Mouse (Mus musculus) kidney, adult 2 months (tissue): ENCODE measurements around the gene 4931406P16Rik. TPM values are rescaled to one million over a fixed set of nuclear protein-coding genes. Genes with fewer than 3 reads are reported as not detected.

Experiments used
- DNase-seq: peaks from one replicate; pipeline ENCODE4 v3.0.0; 2021
- H3K27ac ChIP-seq: fragments of 200-500 bp; 2 replicates; pipeline ENCODE4 v1.5.1; 2012; ENCODE audit warnings: low read depth, low read length, control low read depth, inconsistent platforms; ENCODE audit not compliant: insufficient read depth
- H3K27me3 ChIP-seq: fragments of 200-500 bp; replicated peaks from 2 replicates; pipeline ENCODE4 v1.6.1; 2012; ENCODE audit warnings: mild to moderate bottlenecking, moderate library complexity, low read length, inconsistent platforms; ENCODE audit not compliant: control insufficient read depth, insufficient read depth
- H3K36me3 ChIP-seq: fragments of 200-500 bp; 2 replicates; pipeline ENCODE4 v1.6.1; 2012; ENCODE audit warnings: mild to moderate bottlenecking, moderate library complexity, low read length, inconsistent platforms; ENCODE audit not compliant: control insufficient read depth, insufficient read depth
- H3K4me1 ChIP-seq: fragments of 200-500 bp; 2 replicates; pipeline ENCODE4 v1.6.1; 2011; ENCODE audit warnings: low read length; ENCODE audit not compliant: control insufficient read depth, insufficient read depth
- H3K4me3 ChIP-seq: fragments of 200-500 bp; 2 replicates; pipeline ENCODE4 v1.5.1; 2011; ENCODE audit warnings: mild to moderate bottlenecking, low read depth, low read length, control low read depth; ENCODE audit not compliant: insufficient read depth
- CTCF ChIP-seq: fragments of 200-500 bp; conservative IDR thresholded peaks from 2 replicates; pipeline ENCODE4 v1.5.1; 2011; ENCODE audit warnings: low read depth, mild to moderate bottlenecking, control low read depth, low read length, moderate library complexity, mixed read lengths; ENCODE audit not compliant: insufficient read depth, insufficient read length
- POLR2A ChIP-seq: fragments of 200-500 bp; IDR thresholded peaks from one replicate; pipeline ENCODE4 v1.6.1; 2011; ENCODE audit warnings: low read depth, low read length, control low read depth
- WGBS: fragments of 180-500 bp; shearing (Covaris S2); methylation state at CpG from one replicate; pipeline ENCODE4 v1.1.7; 2018; 5-methylcytosine and 5-hydroxymethylcytosine counted together
- polyA plus RNA-seq: library from polyadenylated mRNA; depleted of rRNA; stranded (reverse); fragments of >200 nt; gene quantifications from 2 replicates; pipeline ENCODE4 v1.2.3, GENCODE M21; 2012

4931406P16Rik gene
- polyA plus RNA-seq, 1 experiment: 24.6 TPM

- no peaks in the 10 kb centered on the region for H3K36me3 ChIP-seq
- 0 out of 2 replicates have a peak, but pooled peaks cover 2% of the 10 kb centered on the region for H3K4me1 ChIP-seq
- H3K27ac ChIP-seq: no peak overlapping the region
- no peaks in the 10 kb centered on the region for H3K27me3 ChIP-seq
- TF ChIP-seq CTCF (no peak), POLR2A (no peak)
- DNase-seq: no peak
- 96% methylated on average over 2 of the region's 2 CpGs for WGBS
- no peak overlapping the region for H3K4me3 ChIP-seq
Measured at GRCm38 (mm10) chr7:34324005-34324404, 10.7 kb upstream of the 4931406P16Rik start.

DNA sequence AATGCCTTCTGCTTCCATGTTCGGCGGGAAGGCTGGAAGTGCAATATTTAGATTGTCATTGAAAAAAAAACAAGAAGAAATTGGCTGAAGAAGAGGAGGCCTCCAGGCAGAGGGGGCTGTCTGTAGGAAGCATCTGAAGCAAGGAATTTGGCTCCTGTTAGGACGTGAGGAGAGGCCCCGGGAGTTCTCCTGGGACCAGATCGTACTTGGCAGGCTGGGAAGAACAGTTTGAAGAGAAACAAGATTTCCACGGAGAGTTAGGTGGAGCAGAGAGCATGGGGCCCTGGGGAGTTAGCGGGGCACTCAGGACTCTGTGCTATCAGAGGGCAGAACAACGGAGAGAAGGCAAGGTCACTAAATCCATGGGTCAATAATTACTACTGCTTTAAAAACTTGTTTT is 10.0 kb upstream of the 4931406P16Rik start:
- no peak overlapping the region for H3K4me3 ChIP-seq
- WGBS: 71% methylated on average over 8 of the region's 8 CpGs
- H3K27ac ChIP-seq: no peak overlapping the region
- no peaks in the 10 kb centered on the region for H3K36me3 ChIP-seq
- no peak for TF ChIP-seq POLR2A
- no peak for TF ChIP-seq CTCF
- H3K4me1 ChIP-seq: 0 out of 2 replicates have a peak, but pooled peaks cover 2% of the 10 kb centered on the region
- DNase-seq: no peak
- no peaks in the 10 kb centered on the region for H3K27me3 ChIP-seq

- DNase-seq: no peak
- H3K27me3 ChIP-seq: no peaks in the 10 kb centered on the region
- WGBS: 95% methylated on average over 4 of the region's 4 CpGs
- no peaks in the 10 kb centered on the region for H3K36me3 ChIP-seq
- no peaks in the 10 kb centered on the region for H3K4me1 ChIP-seq
- H3K4me3 ChIP-seq: no peak overlapping the region
- H3K27ac ChIP-seq: no peak overlapping the region
- no peak for TF ChIP-seq CTCF
- no peak for TF ChIP-seq POLR2A
Measured at GRCm38 (mm10) chr7:34321958-34322357, 8.6 kb upstream of the 4931406P16Rik start.

DNA sequence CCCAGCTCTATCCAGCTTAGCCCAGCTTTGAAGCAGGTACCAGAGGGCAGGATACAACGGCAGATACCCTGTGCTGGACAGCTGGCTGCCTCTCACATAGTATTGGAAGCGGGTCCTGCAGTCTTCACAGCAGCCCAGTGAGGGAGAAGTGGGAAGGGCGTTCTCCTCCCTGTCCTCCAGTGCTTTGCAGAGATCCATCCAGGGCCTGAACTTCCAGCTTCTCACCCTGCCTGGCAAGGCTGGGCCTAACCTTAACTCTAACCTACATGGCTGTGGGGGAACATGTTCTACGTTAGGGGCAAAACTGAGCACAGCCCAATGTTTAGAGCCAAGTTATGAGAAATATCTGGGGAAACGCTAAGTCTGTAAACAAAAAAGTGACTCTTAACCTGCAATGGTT is 7.8 kb upstream of the 4931406P16Rik start:
- no peaks in the 10 kb centered on the region for H3K4me1 ChIP-seq
- H3K27me3 ChIP-seq: no peaks in the 10 kb centered on the region
- no peaks in the 10 kb centered on the region for H3K36me3 ChIP-seq
- TF ChIP-seq POLR2A (no peak), CTCF (no peak)
- no peak overlapping the region for H3K4me3 ChIP-seq
- no peak for DNase-seq
- H3K27ac ChIP-seq: no peak overlapping the region
- WGBS: 85% methylated on average over 5 of the region's 5 CpGs

- H3K4me1 ChIP-seq: no peaks in the 10 kb centered on the region
- H3K4me3 ChIP-seq: no peak overlapping the region
- no peak for DNase-seq
- TF ChIP-seq CTCF (no peak), POLR2A (no peak)
- no peak overlapping the region for H3K27ac ChIP-seq
- 52% methylated on average over 3 of the region's 3 CpGs for WGBS
- no peaks in the 10 kb centered on the region for H3K27me3 ChIP-seq
- H3K36me3 ChIP-seq: no peaks in the 10 kb centered on the region
Measured at GRCm38 (mm10) chr7:34319957-34320356, 6.6 kb upstream of the 4931406P16Rik start.

GRCm38 (mm10) chr7:34319123-34319522 is 5.8 kb upstream of the 4931406P16Rik start:
- Histone ChIP-seq H3K36me3 (no peaks in the 10 kb centered on the region), H3K4me1 (no peaks in the 10 kb centered on the region), H3K4me3 (no peak overlapping the region), H3K27ac (no peak overlapping the region), H3K27me3 (no peaks in the 10 kb centered on the region)
- WGBS: 71% methylated on average over 2 of the region's 2 CpGs
- TF ChIP-seq POLR2A: no peak
- no peak for TF ChIP-seq CTCF
- peak; percentile 69 for DNase-seq

DNA sequence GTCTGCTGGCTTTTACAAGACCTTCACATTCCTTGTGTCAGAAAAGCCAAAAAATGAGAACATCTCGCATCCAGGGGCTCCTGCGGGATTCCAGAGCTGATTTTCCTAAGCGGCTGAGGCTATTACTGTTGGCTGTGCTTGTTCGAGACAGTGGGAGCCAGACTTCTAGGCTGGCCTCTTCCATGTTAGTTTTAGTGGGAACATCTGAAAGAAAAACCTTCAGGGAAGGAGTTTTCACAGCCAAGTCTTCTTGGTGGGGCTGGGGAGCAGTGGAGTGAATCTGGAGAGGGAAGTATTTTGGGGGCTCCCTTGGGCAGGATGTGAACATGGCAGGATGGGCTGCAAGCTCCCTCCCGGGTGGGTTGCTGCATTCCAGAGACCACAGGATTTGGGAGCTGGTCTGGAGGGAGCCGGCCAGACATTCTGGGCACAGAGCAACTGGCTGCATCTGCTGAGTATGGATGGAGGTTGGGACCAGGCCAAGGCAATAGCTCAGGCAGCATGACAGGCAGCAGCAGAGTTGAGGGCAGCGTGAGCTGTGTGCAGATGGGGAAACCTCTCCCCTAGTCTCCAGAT is 4.6 kb upstream of the 4931406P16Rik start:
- peak; percentile 45 for DNase-seq
- WGBS: 61% methylated on average over 7 of the region's 7 CpGs
- no peak overlapping the region for H3K27ac ChIP-seq
- TF ChIP-seq POLR2A (no peak), CTCF (no peak)
- H3K36me3 ChIP-seq: no peaks in the 10 kb centered on the region
- no peak overlapping the region for H3K4me3 ChIP-seq
- H3K27me3 ChIP-seq: no peaks in the 10 kb centered on the region
- H3K4me1 ChIP-seq: no peaks in the 10 kb centered on the region
